Mouse (Mus musculus) spleen, embryonic (tissue): ENCODE measurements around the gene Alkbh3.

Source experiments
- CTCF ChIA-PET: fragments of 350-600 bp; sonication (Branson Sonifier 250); formaldehyde crosslinking; loops from one replicate; lab custom pipeline; 2022; lab: Charles Lee

The Alkbh3 gene

GRCm38 (mm10) chr2:93954781-93955578 lies 55.6 kb downstream of the Alkbh3 start:
- CTCF ChIA-PET = no interaction called here

DNA sequence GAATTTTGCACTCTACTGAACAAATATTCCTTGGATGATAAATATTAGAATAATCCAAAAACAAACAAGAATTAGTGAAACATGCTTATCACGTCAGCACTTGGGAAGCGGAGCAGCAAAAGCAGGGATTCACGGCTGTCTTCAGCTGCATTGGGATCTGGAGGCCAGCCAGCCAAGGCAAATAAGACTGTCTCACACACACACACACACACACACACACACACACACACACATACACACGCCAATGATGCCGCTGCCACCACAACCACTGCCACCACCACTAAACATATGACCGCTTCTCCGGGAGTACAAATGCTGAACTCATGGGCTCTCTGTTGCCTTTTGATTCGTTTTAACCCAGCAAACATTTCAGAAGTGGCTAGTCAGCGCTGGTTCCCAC lies 56.9 kb downstream of the Alkbh3 start:
- CTCF ChIA-PET = no interaction called here

- CTCF ChIA-PET = no interaction called here
These were observed 63.6 kb downstream of the Alkbh3 start for GRCm38 (mm10) chr2:93946976-93947375.

DNA sequence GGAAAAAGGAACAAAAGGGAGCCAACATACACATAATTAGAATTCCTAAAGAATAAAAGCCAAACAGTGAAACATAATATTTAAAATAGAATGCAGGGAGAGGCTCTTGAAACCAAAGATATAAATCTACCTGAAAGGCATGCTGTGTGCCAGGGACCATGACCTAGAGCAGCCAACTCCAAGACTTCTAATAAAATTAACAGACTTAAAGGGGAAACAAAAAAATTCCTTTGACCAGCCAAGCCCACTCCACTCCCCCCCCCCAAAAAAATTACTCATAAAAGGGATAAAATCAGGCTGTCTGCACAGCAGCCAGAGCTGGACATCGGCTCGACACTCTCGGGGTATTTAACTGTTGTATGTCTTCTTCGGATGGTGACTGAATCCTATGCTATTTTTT lies 65.8 kb downstream of the Alkbh3 start:
- CTCF ChIA-PET = no interaction called here

GRCm38 (mm10) chr2:93944099-93944498 lies 66.5 kb downstream of the Alkbh3 start:
- CTCF ChIA-PET = no interaction called here

DNA sequence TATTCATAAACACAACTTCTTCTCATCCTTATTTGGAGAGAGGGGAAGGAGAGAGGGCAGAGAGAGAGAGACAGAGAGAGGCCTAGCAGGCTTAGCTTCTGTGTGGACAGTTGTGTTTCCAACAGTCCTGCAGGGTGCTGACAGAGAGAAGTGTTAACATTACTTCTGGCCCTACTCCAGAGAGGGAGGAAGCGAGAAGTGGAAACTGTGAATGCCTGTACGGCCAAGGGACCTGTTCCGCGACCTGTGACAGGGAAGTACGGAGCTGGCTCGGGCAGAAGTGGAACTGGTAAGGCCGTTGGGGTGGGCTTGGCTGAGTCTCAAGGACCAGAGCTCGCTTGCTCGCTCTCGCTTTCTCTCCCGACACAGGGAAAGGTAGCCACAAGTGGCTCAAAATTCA lies 68.9 kb downstream of the Alkbh3 start:
- CTCF ChIA-PET = no interaction called here

- CTCF ChIA-PET = no interaction called here
These were observed 72.1 kb downstream of the Alkbh3 start for GRCm38 (mm10) chr2:93938534-93938933.
